Mouse (Mus musculus) left cerebral cortex, adult 2 months (tissue): ENCODE data around the gene Stat6. TPM values are rescaled to one million over a fixed set of nuclear protein-coding genes. Genes with fewer than 3 reads are reported as not detected.
A peak's percentile ranks its signal among the peaks of the same experiment; 100 is the strongest.
"Not testable (repeated sequence)": the region's sequence is repeated elsewhere in the genome, so short reads cannot be mapped to it uniquely, and the experiment has no call there.

Experiments used
- DNase-seq, 2 experiments: peaks; one replicate each; pipeline ENCODE4 v3.0.0; 2021 to 2022; ENCODE audit warnings: low spot score in 2 of 2, mixed read lengths in 1 of 2; ENCODE audit errors: extremely low spot score in 1 of 2
- H3K27ac ChIP-seq: fragments of 200-600 bp; 2 replicates; pipeline ENCODE4 v1.8.1; 2022
- H3K4me3 ChIP-seq: fragments of 200-600 bp; 2 replicates; pipeline ENCODE4 v1.8.1; 2022
- CTCF ChIP-seq: fragments of 200-600 bp; IDR thresholded peaks from 2 replicates; pipeline ENCODE4 v1.8.1; 2022; ENCODE audit warnings: antibody characterized with exemption, mild to moderate bottlenecking, moderate library complexity
- intact Hi-C: fragments of 180-260 bp; cut with DNase I; formaldehyde crosslinking; loops from one replicate; pipeline ENCODE4 v1.15.1; 2025
- total RNA-seq, 2 experiments: library from RNA; stranded (reverse); gene quantifications; 2 replicates each; pipeline ENCODE4 v1.2.3; 2021

Gene Stat6
- total RNA-seq, 2 experiments from 2014 or later, result 11.4 to 12.9 TPM

GRCm38 (mm10) chr10:127654970-127655579, 12.3 kb downstream of the Stat6 start:
- no peak for DNase-seq
- Histone ChIP-seq H3K27ac (no peak overlapping the region), H3K4me3 (no peak overlapping the region)
- TF ChIP-seq CTCF, result no peak
- intact Hi-C loops, result no loop called here

DNA sequence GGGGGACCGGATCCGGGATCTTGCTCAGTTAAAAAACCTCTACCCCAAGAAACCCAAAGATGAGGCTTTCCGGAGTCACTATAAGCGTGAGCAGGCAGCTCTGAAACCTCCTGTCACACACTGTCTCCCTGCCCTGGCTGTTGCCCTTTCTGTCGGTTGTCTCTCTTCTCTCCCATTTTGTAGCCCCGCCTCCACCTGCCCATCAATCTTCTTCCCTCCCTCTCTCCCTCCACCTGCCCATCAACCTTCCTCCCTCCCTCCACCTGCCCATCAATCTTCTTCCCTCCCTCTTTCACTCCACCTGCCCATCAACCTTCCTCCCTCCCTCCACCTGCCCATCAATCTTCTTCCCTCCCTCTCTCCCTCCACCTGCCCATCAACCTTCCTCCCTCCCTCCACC, 14.8 kb downstream of the Stat6 start:
- intact Hi-C loops, H3K27ac ChIP-seq, H3K4me3 ChIP-seq, DNase-seq: not testable (repeated sequence)

DNA sequence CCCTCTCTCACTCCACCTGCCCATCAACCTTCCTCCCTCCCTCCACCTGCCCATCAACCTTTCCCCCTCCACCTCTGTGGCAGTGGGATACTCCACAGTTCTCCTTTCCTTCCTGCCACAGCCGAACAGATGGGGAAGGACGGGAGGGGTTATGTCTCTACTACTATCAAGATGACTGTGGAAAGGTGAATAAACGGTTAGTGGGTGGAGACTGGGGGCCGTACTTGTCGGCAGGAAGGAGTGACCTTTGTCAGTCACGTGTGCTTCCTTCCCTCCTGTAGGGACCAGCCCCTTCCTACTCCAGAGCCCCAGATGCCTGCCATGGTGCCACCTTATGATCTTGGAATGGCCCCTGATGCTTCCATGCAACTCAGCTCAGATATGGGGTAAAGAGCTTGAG, 15.3 kb downstream of the Stat6 start:
- intact Hi-C loops, result no loop called here
- DNase-seq, result no peak
- no peak for TF ChIP-seq CTCF
- Histone ChIP-seq H3K4me3 (no peak overlapping the region), H3K27ac (no peak overlapping the region)

GRCm38 (mm10) chr10:127659551-127659950, 16.8 kb downstream of the Stat6 start:
- Histone ChIP-seq H3K4me3 (no peak overlapping the region), H3K27ac (no peak overlapping the region)
- intact Hi-C loops, result no loop called here
- no peak for TF ChIP-seq CTCF
- no peak for DNase-seq

GRCm38 (mm10) chr10:127661291-127661914, 18.6 kb downstream of the Stat6 start:
- Histone ChIP-seq H3K4me3 (peak overlapping the region; percentile 30), H3K27ac (peak overlapping the region; percentile 85)
- TF ChIP-seq CTCF, result no peak
- intact Hi-C loops, result no loop called here
- DNase-seq, result no peak

GRCm38 (mm10) chr10:127661915-127662663, 19.3 kb downstream of the Stat6 start:
- TF ChIP-seq CTCF, result no peak
- H3K27ac ChIP-seq, result peak overlapping the region; percentile 85
- peak; percentile 54 to 62 for DNase-seq

GRCm38 (mm10) chr10:127662666-127663253, 20.0 kb downstream of the Stat6 start:
- DNase-seq, result no peak
- Histone ChIP-seq H3K4me3 (peak overlapping the region; percentile 30), H3K27ac (peak overlapping the region; percentile 85)
- intact Hi-C loops, result no loop called here
- TF ChIP-seq CTCF, result peak; percentile 26

More at GRCm38 (mm10) chr10:127661915-127662663, 19.3 kb downstream of the Stat6 start:
- intact Hi-C loops, result no loop called here
- peak overlapping the region; percentile 30 for H3K4me3 ChIP-seq

GRCm38 (mm10) chr10:127663590-127663989, 20.8 kb downstream of the Stat6 start:
- DNase-seq, result no peak
- Histone ChIP-seq H3K27ac (peak overlapping the region; percentile 53; the same call in 1 of the 2 replicates), H3K4me3 (peak overlapping the region; percentile 84; the same call in 1 of the 2 replicates)
- TF ChIP-seq CTCF, result no peak
- intact Hi-C loops, result no loop called here

- TF ChIP-seq CTCF, result no peak
- no peak for DNase-seq
- Histone ChIP-seq H3K4me3 (peak overlapping the region; percentile 84), H3K27ac (peak overlapping the region; percentile 53; the same call in 1 of the 2 replicates)
- intact Hi-C loops, result no loop called here
Observed at GRCm38 (mm10) chr10:127664166-127664565, 21.4 kb downstream of the Stat6 start.

DNA sequence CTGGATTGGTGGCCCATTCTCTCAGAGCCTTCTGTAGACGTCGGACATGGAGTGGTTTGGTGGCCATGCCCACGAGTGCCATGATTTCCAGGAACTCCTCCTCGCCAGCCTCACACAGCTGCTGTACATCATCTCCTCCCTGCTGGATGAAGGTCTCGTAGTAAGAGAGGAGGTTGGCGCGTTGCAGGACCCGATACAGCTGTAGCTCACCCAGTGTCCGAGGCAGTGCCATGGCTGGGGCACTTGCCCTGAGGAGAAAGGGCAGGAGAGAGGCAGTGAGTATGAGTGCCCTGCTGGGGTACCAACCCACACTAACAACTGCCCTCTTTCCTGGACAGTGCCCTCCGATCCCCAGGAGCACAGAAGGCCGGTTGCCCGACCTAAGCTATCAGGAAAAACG, 22.1 kb downstream of the Stat6 start:
- peak overlapping the region; percentile 84 for H3K4me3 ChIP-seq
- intact Hi-C loops, result no loop called here
- H3K27ac ChIP-seq, result peak overlapping the region; percentile 98; the same call in 1 of the 2 replicates
- TF ChIP-seq CTCF, result no peak
- DNase-seq, result no peak

DNA sequence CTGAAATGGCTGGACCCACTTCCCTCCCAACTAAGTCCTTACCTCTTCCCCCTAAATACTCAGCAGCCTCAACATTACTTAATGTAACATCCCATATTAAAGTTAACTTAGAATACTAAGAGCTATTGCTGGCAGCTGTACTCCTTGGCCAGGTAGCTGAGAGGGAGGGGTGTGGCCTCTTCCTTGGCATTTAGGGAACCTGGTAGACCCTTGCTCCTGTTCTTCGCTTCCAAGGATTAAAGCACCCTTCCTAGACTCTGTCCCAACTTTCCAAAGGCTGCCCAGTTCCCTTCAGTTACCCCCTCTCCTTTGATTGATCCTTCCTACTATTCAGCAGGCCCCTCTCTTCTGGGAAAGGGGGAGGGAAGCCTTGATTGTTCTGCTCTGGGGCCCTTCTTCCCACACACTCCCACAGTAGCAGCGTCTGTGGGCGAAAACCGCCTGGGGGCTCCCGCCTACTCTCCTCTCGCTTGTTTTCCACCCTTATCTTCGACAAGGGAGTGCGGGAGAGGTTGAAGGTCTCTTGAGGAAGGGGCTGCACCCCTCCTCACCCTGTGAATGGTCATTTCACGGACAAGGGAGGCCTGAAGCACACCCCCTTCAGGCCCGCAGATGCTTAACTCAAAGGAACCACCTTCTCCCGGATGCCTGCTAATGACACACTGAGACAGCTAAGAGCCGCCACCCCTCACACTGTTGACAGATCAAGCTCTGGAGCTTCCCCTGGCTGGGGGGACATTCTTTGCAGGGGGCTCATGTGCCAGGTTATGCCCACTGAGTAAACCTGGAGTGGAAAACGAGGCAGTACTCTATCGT, 22.8 kb downstream of the Stat6 start:
- DNase-seq, result no peak
- no peak for TF ChIP-seq CTCF
- peak overlapping the region; percentile 98 for H3K27ac ChIP-seq
- intact Hi-C loops, result loop anchor here (2.0 kb wide), 1 partner anchor 45 kb away; the partner anchor contains the start of gene Lrp1
- H3K4me3 ChIP-seq, result peak overlapping the region; percentile 84
